Mouse (Mus musculus) gastrocnemius, adult 18-20 months (tissue): ENCODE measurements around the gene Ap5z1. TPM values are rescaled to one million over a fixed set of nuclear protein-coding genes. Genes with fewer than 3 reads are reported as not detected.

Experiments used
- DNase-seq: peaks from one replicate; pipeline ENCODE4 v3.0.0; 2021; ENCODE audit warnings: low spot score
- long read RNA-seq, 2 experiments: library from polyadenylated mRNA; stranded (forward); transcript quantifications; one replicate each; pipeline ENCODE4 v2.0.0; 2021
- total RNA-seq, 2 experiments: library from RNA; stranded (reverse); gene quantifications; 2 replicates each; pipeline ENCODE4 v1.2.3; 2021

The Ap5z1 gene
- total RNA-seq: 1 to 10 TPM; 3.0 to 3.8 TPM
- long read RNA-seq, experiment 1, partial matches to known transcripts: 0 of 3 reads
- long read RNA-seq, experiment 1, other reads (novel, unspliced or antisense): 1 of 3 reads
- long read RNA-seq, experiment 2, partial matches to known transcripts: 1 of 5 reads
- long read RNA-seq, experiment 2, other reads (novel, unspliced or antisense): 1 of 5 reads

- DNase-seq: peak; percentile 94
These were observed at the start of gene Ap5z1 for GRCm38 (mm10) chr5:142463461-142464454. Gene Ap5z1 (plus strand): TSS chr5:142463944.

DNA sequence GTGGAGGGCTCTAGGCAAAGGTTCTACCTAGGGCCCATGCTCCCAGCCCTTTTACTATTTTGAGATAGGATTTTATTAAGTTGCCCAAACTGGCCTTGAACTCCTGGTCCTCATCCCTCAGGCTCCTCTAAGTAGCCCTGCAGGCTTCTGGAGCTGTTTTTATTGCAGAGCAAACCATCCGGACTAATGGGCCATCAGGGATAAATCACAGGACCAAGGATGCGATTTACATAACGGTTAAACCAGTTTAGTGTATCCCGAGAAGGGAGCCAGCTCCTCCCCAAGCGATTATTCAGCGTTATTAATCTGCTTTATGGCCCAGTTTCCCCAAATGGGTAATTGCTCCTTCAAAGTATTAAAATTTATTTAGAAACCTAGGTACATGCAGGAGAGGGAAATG, 48.3 kb upstream of the Ap5z1 start:
- DNase-seq: no peak

GRCm38 (mm10) chr5:142416070-142416775, 47.5 kb upstream of the Ap5z1 start:
- DNase-seq: peak; percentile 65

DNA sequence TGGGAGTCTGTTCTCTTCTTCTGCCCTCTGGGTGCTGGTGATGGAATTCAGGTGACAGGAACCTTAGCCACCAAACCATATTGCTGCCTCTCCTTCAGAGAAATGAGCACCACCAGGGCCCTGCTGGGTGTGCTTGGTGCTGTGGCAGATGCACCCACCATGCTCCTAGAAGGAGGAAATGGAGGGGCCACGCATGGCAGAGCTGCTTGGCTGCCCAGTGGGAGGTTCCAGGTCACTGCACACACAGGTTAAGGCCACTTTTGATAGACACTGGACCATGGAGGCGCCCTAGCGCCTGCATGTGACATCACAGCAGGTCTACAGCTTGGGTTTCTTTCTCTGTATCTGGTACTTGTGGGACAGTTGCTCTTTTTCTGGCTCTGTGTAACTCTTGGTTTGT, 46.6 kb upstream of the Ap5z1 start:
- DNase-seq: no peak

- DNase-seq: no peak
These were observed 45.9 kb upstream of the Ap5z1 start for GRCm38 (mm10) chr5:142417876-142418275.

DNA sequence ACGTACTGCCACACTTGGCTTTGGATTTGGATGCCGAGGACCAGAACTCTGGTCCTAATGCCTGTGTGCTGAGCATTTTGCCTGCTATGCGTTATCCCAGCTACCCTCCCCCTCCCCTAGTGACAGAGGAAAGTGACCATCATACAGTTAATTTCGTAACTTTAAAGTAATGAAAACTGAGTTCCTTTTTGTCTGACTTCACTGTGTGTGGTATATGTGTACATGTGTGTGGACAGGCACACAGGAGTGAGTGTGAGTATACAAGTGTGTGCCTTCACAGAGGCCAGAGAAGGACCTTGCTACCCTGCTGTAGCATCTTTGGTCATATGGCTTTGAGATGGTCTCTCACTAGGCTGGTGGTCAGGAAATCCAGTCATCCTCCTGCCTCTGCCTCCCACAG, 45.3 kb upstream of the Ap5z1 start:
- DNase-seq: no peak

DNA sequence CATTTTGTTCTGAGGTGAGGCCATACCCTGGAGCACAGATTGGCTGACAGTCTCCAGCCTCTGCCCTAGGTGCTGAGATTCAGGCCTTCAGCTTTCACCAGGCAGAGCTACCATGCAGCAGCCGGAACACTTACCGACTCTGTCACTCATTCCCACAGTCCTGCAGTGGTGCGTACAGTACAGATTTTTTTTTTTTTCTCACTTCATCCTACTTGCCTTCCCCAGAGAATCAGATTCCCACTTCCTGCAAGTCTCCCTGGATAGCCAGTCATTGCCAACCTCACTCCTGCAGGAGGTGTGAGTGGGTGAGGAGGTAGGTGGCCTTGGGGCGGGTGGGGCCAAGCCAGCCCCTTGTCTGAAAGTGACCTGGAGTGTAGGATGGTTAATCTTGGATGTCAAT, 43.4 kb upstream of the Ap5z1 start:
- DNase-seq: no peak

GRCm38 (mm10) chr5:142420920-142421319, 42.8 kb upstream of the Ap5z1 start:
- no peak for DNase-seq

DNA sequence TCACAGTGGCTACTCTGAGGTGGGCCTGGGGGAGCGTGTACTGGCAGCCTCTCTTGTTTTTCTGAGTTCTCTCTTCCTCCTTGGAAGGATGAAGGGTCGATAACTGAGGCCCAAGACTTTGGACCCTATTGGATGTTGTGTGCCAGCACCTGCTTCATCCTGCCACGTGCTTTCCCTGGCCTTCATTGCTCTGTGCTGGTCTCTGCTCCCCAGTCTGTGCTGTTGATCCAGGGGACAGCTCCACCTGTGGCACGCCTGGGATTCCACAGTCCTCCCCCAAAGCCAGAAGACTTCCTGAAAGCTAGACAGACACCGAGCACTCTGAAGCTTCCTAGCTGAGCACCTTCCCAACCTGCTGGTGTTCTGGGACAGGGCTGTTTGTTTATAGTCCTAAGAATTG, 41.9 kb upstream of the Ap5z1 start:
- no peak for DNase-seq

DNA sequence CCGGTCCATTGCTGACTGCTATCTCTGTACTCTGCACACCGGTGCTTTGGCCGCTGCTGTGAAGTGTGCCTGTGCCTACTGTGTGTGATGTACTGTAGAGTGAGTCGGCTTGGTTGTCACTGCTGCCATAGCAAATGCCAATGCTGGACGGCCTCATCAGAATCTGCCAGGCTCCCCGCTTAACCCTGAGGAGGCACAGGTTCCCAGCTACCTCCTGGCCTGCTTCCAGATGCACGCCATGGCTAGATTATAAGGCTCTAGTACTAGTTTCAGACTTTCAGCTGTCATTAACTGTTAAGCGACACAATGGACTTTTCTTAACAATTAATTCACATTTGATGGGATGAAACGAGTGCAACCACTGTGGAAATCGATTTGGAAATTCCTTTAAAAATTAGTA, 40.6 kb upstream of the Ap5z1 start:
- DNase-seq: no peak

DNA sequence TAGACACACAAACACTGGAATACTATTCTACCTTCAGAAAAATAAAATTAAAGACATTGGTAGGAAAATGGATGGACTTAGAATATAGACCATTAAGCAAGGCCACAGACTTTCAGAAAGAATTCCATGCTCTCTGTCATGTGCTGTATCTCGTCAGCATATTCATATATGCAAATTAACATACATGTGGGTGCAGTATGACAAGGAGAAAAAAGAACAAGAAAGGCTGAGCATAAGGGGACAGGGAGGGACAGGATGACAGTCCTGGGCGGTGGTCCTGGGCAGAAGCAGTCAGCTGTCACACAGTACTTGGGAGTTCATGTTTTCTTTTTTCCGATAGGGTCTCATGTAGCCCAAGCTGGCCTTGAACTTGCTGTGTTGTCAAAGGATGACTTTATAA, 40.0 kb upstream of the Ap5z1 start:
- DNase-seq: no peak

DNA sequence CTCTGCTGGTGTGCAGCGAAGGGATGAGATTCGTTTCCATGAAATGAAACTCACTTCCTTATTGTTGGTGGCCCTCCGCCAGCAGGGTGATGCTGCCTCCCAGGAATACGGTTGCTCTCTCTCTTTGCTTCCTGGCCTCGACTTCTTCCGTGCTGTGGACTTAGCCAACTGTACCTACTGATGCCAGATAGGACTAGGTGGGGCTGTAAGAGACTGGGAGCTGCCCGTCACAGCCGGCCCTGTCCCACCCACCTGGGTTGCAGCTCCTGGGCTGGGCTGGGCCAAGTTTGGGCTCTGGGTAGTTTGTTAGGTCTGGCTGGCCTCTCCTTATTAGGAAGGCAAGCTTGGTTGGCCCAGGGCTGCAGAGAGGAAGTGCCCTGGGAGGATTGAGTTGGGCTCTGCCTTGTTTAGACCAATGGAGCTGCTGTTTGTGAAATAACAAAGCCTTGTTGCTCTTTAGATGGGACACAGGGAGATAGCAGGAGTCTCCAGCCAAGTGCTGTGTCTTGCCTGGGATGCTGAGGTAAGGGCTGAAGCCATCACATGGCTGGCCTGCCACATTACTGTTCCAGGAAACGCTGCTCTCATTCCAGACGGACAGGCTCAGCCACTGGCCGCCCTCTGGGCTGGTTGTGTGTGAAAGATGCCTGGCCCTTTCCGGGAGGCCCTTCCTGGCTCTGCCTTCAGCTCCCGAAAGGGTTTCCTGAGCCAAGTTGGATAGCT, 39.0 kb upstream of the Ap5z1 start:
- DNase-seq: peak; percentile 89

GRCm38 (mm10) chr5:142426476-142426875, 37.3 kb upstream of the Ap5z1 start:
- DNase-seq: no peak

GRCm38 (mm10) chr5:142427876-142428275, 35.9 kb upstream of the Ap5z1 start:
- no peak for DNase-seq

DNA sequence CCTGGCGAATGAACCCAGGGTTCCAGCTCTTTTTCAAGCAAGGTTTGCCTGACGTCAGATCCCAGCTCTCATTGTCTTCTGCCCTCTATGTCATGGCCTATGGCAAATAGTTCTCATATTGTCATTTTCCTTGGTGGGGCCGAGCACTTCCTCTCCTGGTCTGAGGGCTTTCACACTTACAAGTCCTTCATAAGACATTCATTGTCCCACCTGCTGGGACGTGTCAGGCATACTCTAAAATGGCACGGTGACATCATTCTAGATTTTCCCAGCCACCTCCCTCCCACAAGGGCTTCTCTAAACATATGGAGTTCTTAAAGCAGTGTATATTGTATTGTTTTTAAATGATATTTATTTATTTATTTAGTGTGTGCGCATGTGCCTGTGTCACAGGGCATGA, 35.1 kb upstream of the Ap5z1 start:
- DNase-seq: no peak

GRCm38 (mm10) chr5:142431029-142431428, 32.7 kb upstream of the Ap5z1 start:
- no peak for DNase-seq

- DNase-seq: peak; percentile 87
These were observed 31.8 kb upstream of the Ap5z1 start for GRCm38 (mm10) chr5:142431811-142432434.

DNA sequence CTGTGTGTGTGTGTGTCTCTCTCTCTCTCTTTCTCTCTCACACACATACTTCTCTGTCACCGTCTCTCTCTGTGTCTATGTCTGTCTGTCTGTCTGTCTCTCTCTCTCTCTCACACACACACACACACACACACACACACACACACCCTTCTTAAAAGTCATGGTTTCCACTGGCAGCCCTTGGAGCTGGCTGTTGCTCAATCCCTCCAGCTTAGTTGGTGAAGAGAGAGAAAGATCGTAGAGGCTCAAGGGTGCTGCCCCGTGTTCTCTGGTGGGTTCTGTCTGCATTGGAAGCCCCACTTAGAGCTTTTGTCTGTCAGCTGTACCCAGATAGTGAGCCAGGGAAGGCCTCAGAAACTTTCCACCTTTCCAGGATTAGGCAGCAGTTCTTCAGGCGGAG, 31.0 kb upstream of the Ap5z1 start:
- no peak for DNase-seq

DNA sequence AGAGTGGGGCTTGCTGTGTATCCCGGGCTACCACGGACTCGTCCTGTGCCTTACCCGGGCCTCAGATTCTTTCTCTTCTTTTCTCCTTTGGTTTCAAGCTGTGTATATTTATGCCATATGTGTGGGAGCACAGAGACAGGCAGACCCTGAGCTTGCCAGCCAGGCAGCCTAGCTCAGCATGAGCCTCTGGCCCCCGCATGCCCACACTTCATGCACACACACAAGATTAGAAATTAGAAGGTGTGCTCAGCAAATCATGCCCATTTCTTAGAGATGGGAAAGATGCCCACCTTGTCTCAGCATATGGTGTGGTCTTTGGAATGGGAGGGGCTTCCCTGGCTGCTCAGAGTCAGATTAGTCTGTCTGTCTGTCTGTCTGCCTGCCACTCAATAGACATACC, 29.7 kb upstream of the Ap5z1 start:
- no peak for DNase-seq

GRCm38 (mm10) chr5:142435736-142436135, 28.0 kb upstream of the Ap5z1 start:
- no peak for DNase-seq

- DNase-seq: peak; percentile 40
These were observed 25.3 kb upstream of the Ap5z1 start for GRCm38 (mm10) chr5:142438380-142438938.
